Mouse (Mus musculus) limb, embryonic 14.5 days (tissue): ENCODE results near the gene Ccnq. TPM values are rescaled to one million over a fixed set of nuclear protein-coding genes. Genes with fewer than 3 reads are reported as not detected.

Experiments used
- ATAC-seq: fragments of 200-750 bp; cut with Nextera tagmentation; 2 replicates; pipeline ENCODE4 v1.8.0; 2017; ENCODE audit warnings: low read depth, moderate number of reproducible peaks, moderate TSS enrichment; ENCODE audit not compliant: low FRiP score
- DNase-seq: peaks from one replicate; pipeline ENCODE4 v3.0.0-alpha.2; 2015; ENCODE audit warnings: low spot score
- H3K27ac ChIP-seq: fragments of 300-500 bp; sonication (generic); replicated peaks from 2 replicates; pipeline ENCODE4 v1.5.1; 2014; ENCODE audit warnings: low read depth, mild to moderate bottlenecking, low read length, moderate library complexity, mixed read lengths
- H3K27me3 ChIP-seq: fragments of 300-500 bp; sonication (generic); 2 replicates; pipeline ENCODE4 v1.6.1; 2014; ENCODE audit warnings: low read length, mixed read lengths; ENCODE audit not compliant: control insufficient read depth, insufficient read depth
- H3K36me3 ChIP-seq: fragments of 300-500 bp; sonication (generic); 2 replicates; pipeline ENCODE4 v1.6.1; 2014; ENCODE audit warnings: mild to moderate bottlenecking, low read length, moderate library complexity, mixed read lengths; ENCODE audit not compliant: control insufficient read depth, insufficient read depth
- H3K4me1 ChIP-seq: fragments of 300-500 bp; sonication (generic); 2 replicates; pipeline ENCODE4 v1.6.1; 2014; ENCODE audit warnings: antibody characterized with exemption, low read length, mixed read lengths; ENCODE audit not compliant: control insufficient read depth, insufficient read depth
- H3K4me2 ChIP-seq: fragments of 300-500 bp; sonication (generic); replicated peaks from 2 replicates; pipeline ENCODE4 v1.6.1; 2014; ENCODE audit warnings: low read depth, mild to moderate bottlenecking, low read length, moderate library complexity; ENCODE audit not compliant: severe bottlenecking
- H3K4me3 ChIP-seq: fragments of 300-500 bp; sonication (generic); replicated peaks from 2 replicates; pipeline ENCODE4 v1.5.1; 2014; ENCODE audit warnings: low read length
- H3K9ac ChIP-seq: fragments of 300-500 bp; sonication (generic); 2 replicates; pipeline ENCODE4 v1.6.1; 2014; ENCODE audit warnings: mild to moderate bottlenecking, low read depth, low read length, moderate library complexity; ENCODE audit not compliant: severe bottlenecking
- H3K9me3 ChIP-seq: fragments of 300-500 bp; sonication (generic); 2 replicates; pipeline ENCODE4 v1.6.1; 2016; ENCODE audit warnings: low read length; ENCODE audit not compliant: control insufficient read depth
- POLR2A ChIP-seq: fragments of 200-500 bp; IDR thresholded peaks from 2 replicates; pipeline ENCODE4 v1.8.0; 2012; ENCODE audit warnings: inconsistent platforms, mild to moderate bottlenecking, moderate library complexity, borderline replicate concordance; ENCODE audit not compliant: insufficient read depth, insufficient read length; ENCODE audit errors: extremely low read depth
- WGBS: fragments of 180-500 bp; shearing (Covaris S2); extraction: QIAGEN DNeasy Blood & Tissue Kit; methylation state at CpG from one replicate; pipeline ENCODE4 v1.1.7; 2014; 5-methylcytosine and 5-hydroxymethylcytosine counted together
- polyA plus RNA-seq, 2 experiments: library from polyadenylated mRNA; depleted of rRNA in 1 of 2; stranded (reverse) in 1 of 2; unstranded in 1 of 2; fragments of >200 nt; fragmentation: Nextera tagmentation in 1 of 2; extraction: Ambion mirVana in 1 of 2; gene quantifications; 2 replicates each; pipeline versions ENCODE4 v1.2.1 to v1.2.3; 2012 to 2014

Gene Ccnq
- polyA plus RNA-seq, 2 experiments, result 40.4 to 48.4 TPM

DNA sequence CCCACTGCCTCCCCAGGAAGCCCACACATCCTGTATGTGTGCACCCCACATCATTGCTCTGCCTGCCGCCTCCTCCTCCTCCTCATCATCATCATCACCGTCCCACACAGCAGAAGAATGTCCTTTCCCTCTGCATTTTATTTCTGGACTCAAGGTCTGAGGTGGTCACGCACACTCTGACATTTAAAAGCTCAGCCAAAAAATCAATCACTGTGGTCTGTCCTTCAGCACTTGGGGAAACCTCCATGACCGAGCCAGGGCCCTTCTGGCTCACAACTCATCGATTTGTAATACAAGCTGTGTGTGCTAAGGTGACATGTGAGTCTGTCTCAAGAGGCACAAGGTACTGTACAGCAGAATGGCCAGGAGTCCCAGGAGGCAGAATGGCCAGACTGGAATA lies 30.8 kb upstream of the Ccnq start:
- H3K4me1 ChIP-seq, result no peaks in the 10 kb centered on the region
- H3K36me3 ChIP-seq, result no peaks in the 10 kb centered on the region
- no peak overlapping the region for H3K4me2 ChIP-seq
- H3K9me3 ChIP-seq, result no peaks in the 10 kb centered on the region
- no peaks in the 10 kb centered on the region for H3K27me3 ChIP-seq
- no peak overlapping the region for H3K9ac ChIP-seq
- H3K27ac ChIP-seq, result no peak overlapping the region
- 71% methylated on average over 5 of the region's 5 CpGs for WGBS
- no peak overlapping the region for H3K4me3 ChIP-seq
- DNase-seq (no peak), ATAC-seq (no peak)
- TF ChIP-seq POLR2A, result no peak

DNA sequence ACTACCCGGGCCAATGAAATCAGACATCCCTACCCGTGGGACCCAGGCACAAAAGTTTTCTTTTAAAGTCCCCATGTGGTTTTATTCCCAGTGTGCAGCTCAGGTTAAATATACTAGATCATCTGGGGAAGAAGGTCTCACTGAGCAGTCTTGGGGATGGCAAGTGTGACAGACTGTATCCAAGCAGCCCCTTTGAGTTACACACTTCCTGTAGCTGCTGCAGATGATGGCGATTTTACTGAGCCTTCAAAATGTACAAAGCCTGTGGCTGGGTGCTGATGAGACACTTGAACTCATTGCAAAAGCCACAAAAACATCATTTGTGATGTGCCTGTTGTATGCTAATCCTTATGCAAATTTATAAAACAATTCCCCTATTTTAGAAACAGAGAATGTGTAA lies 29.0 kb upstream of the Ccnq start:
- no peaks in the 10 kb centered on the region for H3K4me1 ChIP-seq
- ATAC-seq (no peak), DNase-seq (no peak)
- no peaks in the 10 kb centered on the region for H3K27me3 ChIP-seq
- H3K9me3 ChIP-seq, result no peaks in the 10 kb centered on the region
- H3K4me2 ChIP-seq, result no peak overlapping the region
- no peak overlapping the region for H3K9ac ChIP-seq
- H3K27ac ChIP-seq, result no peak overlapping the region
- no peaks in the 10 kb centered on the region for H3K36me3 ChIP-seq
- no peak for TF ChIP-seq POLR2A
- H3K4me3 ChIP-seq, result no peak overlapping the region
- 81% methylated on average over 3 of the region's 3 CpGs for WGBS

GRCm38 (mm10) chr11:78780002-78780401 lies 28.5 kb upstream of the Ccnq start:
- no peak for TF ChIP-seq POLR2A
- no peak for ATAC-seq

GRCm38 (mm10) chr11:78777851-78778680 lies 26.5 kb upstream of the Ccnq start:
- DNase-seq (no peak), ATAC-seq (no peak)
- H3K36me3 ChIP-seq, result no peaks in the 10 kb centered on the region
- TF ChIP-seq POLR2A, result no peak
- H3K27me3 ChIP-seq, result no peaks in the 10 kb centered on the region
- H3K4me1 ChIP-seq, result no peaks in the 10 kb centered on the region
- H3K27ac ChIP-seq, result no peak overlapping the region
- no peak overlapping the region for H3K9ac ChIP-seq
- 59% methylated on average over 10 of the region's 10 CpGs for WGBS
- no peak overlapping the region for H3K4me2 ChIP-seq
- no peak overlapping the region for H3K4me3 ChIP-seq
- no peaks in the 10 kb centered on the region for H3K9me3 ChIP-seq

More at GRCm38 (mm10) chr11:78780002-78780401, 28.5 kb upstream of the Ccnq start:
- Histone ChIP-seq H3K4me3 (no peak overlapping the region), H3K36me3 (no peaks in the 10 kb centered on the region), H3K4me1 (no peaks in the 10 kb centered on the region), H3K4me2 (no peak overlapping the region), H3K27ac (no peak overlapping the region), H3K27me3 (no peaks in the 10 kb centered on the region), H3K9me3 (no peaks in the 10 kb centered on the region), H3K9ac (no peak overlapping the region)
- no peak for DNase-seq
- WGBS, result 96% methylated on average over 3 of the region's 3 CpGs

GRCm38 (mm10) chr11:78771751-78772283 lies 20.3 kb upstream of the Ccnq start:
- no peaks in the 10 kb centered on the region for H3K36me3 ChIP-seq
- no peak for TF ChIP-seq POLR2A
- H3K4me2 ChIP-seq, result no peak overlapping the region
- no peaks in the 10 kb centered on the region for H3K4me1 ChIP-seq
- H3K9me3 ChIP-seq, result no peaks in the 10 kb centered on the region
- H3K4me3 ChIP-seq, result no peak overlapping the region
- no peaks in the 10 kb centered on the region for H3K27me3 ChIP-seq
- ATAC-seq (no peak), DNase-seq (no peak)
- H3K9ac ChIP-seq, result no peak overlapping the region
- WGBS, result 61% methylated on average over 11 of the region's 11 CpGs
- no peak overlapping the region for H3K27ac ChIP-seq
